Mouse (Mus musculus) lung, embryonic 14.5 days (tissue): Measurements from ENCODE around the gene Rhobtb1. TPM values are rescaled to one million over a fixed set of nuclear protein-coding genes. Genes with fewer than 3 reads are reported as not detected.

ENCODE experiments used
- ATAC-seq: fragments of 200-750 bp; cut with Nextera tagmentation; 2 replicates; pipeline ENCODE4 v1.8.0; 2017; ENCODE audit warnings: mild to moderate bottlenecking, moderate TSS enrichment, moderate library complexity; ENCODE audit not compliant: insufficient read depth
- DNase-seq: peaks from one replicate; pipeline ENCODE4 v3.0.0-alpha.2; 2015
- H3K27ac ChIP-seq: fragments of 300-500 bp; sonication (generic); 2 replicates; pipeline ENCODE4 v1.5.1; 2014; ENCODE audit warnings: low read depth, mild to moderate bottlenecking, moderate library complexity
- H3K27me3 ChIP-seq: fragments of 300-500 bp; sonication (generic); 2 replicates; pipeline ENCODE4 v1.6.1; 2014; ENCODE audit warnings: low read length, control low read depth; ENCODE audit not compliant: insufficient read depth
- H3K36me3 ChIP-seq: fragments of 300-500 bp; sonication (generic); 2 replicates; pipeline ENCODE4 v1.6.1; 2014; ENCODE audit warnings: control low read depth; ENCODE audit not compliant: insufficient read depth
- H3K4me1 ChIP-seq: fragments of 300-500 bp; sonication (generic); 2 replicates; pipeline ENCODE4 v1.6.1; 2014; ENCODE audit warnings: antibody characterized with exemption, control low read depth; ENCODE audit not compliant: insufficient read depth
- H3K4me2 ChIP-seq: fragments of 300-500 bp; sonication (generic); 2 replicates; pipeline ENCODE4 v1.6.1; 2014; ENCODE audit warnings: mild to moderate bottlenecking
- H3K4me3 ChIP-seq: fragments of 300-500 bp; sonication (generic); 2 replicates; pipeline ENCODE4 v1.5.1; 2014; ENCODE audit warnings: low read depth, low read length
- H3K9ac ChIP-seq: fragments of 300-500 bp; sonication (generic); 2 replicates; pipeline ENCODE4 v1.6.1; 2014
- H3K9me3 ChIP-seq: fragments of 300-500 bp; sonication (generic); 2 replicates; pipeline ENCODE4 v1.6.1; 2016; ENCODE audit warnings: low read depth, low read length, control low read depth
- CTCF ChIP-seq: IDR thresholded peaks from 2 replicates; pipeline ENCODE4 v1.5.1; 2016; ENCODE audit warnings: antibody characterized with exemption, low read depth
- WGBS: fragments of 180-500 bp; shearing (Covaris S2); extraction: QIAGEN DNeasy Blood & Tissue Kit; methylation state at CpG from one replicate; pipeline ENCODE4 v1.1.7; 2014; 5-methylcytosine and 5-hydroxymethylcytosine counted together
- polyA plus RNA-seq: library from polyadenylated mRNA; unstranded; fragments of >200 nt; fragmentation: Nextera tagmentation; extraction: Ambion mirVana; gene quantifications from 2 replicates; pipeline ENCODE4 v1.2.1, GENCODE M21; 2014

Gene Rhobtb1
- polyA plus RNA-seq, 1 experiment from 2014 or later: 19.4 TPM

- WGBS: 25% methylated on average over 5 of the region's 5 CpGs
- DNase-seq (peak; percentile 92), ATAC-seq (no peak; the same call in 1 of the 2 replicates)
- TF ChIP-seq CTCF: peak; percentile 96
- no peaks in the 10 kb centered on the region for H3K4me1 ChIP-seq
- no peak overlapping the region for H3K4me3 ChIP-seq
- no peak overlapping the region for H3K27ac ChIP-seq
- H3K4me2 ChIP-seq: no peak overlapping the region
- H3K36me3 ChIP-seq: no peaks in the 10 kb centered on the region
- no peaks in the 10 kb centered on the region for H3K9me3 ChIP-seq
- H3K27me3 ChIP-seq: no peaks in the 10 kb centered on the region
- no peak overlapping the region for H3K9ac ChIP-seq
These were observed 155.8 kb downstream of the Rhobtb1 start for GRCm38 (mm10) chr10:69307067-69307466.

- H3K27me3 ChIP-seq: no peaks in the 10 kb centered on the region
- no peak overlapping the region for H3K4me3 ChIP-seq
- H3K9me3 ChIP-seq: no peaks in the 10 kb centered on the region
- no peak overlapping the region for H3K4me2 ChIP-seq
- ATAC-seq (no peak), DNase-seq (peak; percentile 14)
- H3K9ac ChIP-seq: no peak overlapping the region
- no peaks in the 10 kb centered on the region for H3K36me3 ChIP-seq
- TF ChIP-seq CTCF: no peak
- 43% methylated on average over 5 of the region's 5 CpGs for WGBS
- no peak overlapping the region for H3K27ac ChIP-seq
- H3K4me1 ChIP-seq: no peaks in the 10 kb centered on the region
These were observed 157.9 kb downstream of the Rhobtb1 start for GRCm38 (mm10) chr10:69309109-69309508.

GRCm38 (mm10) chr10:69311867-69312266, 160.6 kb downstream of the Rhobtb1 start:
- Histone ChIP-seq H3K4me1 (no peaks in the 10 kb centered on the region), H3K36me3 (no peaks in the 10 kb centered on the region), H3K9ac (no peak overlapping the region), H3K27ac (no peak overlapping the region), H3K27me3 (no peaks in the 10 kb centered on the region), H3K9me3 (no peaks in the 10 kb centered on the region), H3K4me3 (no peak overlapping the region), H3K4me2 (no peak overlapping the region)
- ATAC-seq (no peak), DNase-seq (peak; percentile 8)
- 75% methylated on average over 16 of the region's 16 CpGs for WGBS
- TF ChIP-seq CTCF: no peak

- no peaks in the 10 kb centered on the region for H3K36me3 ChIP-seq
- H3K27me3 ChIP-seq: no peaks in the 10 kb centered on the region
- DNase-seq (no peak), ATAC-seq (no peak)
- H3K9me3 ChIP-seq: peaks cover 7% of the 10 kb centered on the region; the same call in 1 of the 2 replicates
- no peaks in the 10 kb centered on the region for H3K4me1 ChIP-seq
- no peak overlapping the region for H3K27ac ChIP-seq
- WGBS: 62% methylated on average over 8 of the region's 8 CpGs
- H3K9ac ChIP-seq: no peak overlapping the region
- no peak for TF ChIP-seq CTCF
- H3K4me3 ChIP-seq: no peak overlapping the region
- no peak overlapping the region for H3K4me2 ChIP-seq
These were observed 162.7 kb downstream of the Rhobtb1 start for GRCm38 (mm10) chr10:69313944-69314343.

- Histone ChIP-seq H3K4me3 (no peak overlapping the region), H3K4me2 (no peak overlapping the region), H3K27me3 (no peaks in the 10 kb centered on the region), H3K9me3 (peaks cover 8% of the 10 kb centered on the region; the same call in 1 of the 2 replicates), H3K4me1 (no peaks in the 10 kb centered on the region), H3K27ac (no peak overlapping the region), H3K36me3 (no peaks in the 10 kb centered on the region), H3K9ac (no peak overlapping the region)
- DNase-seq (no peak), ATAC-seq (no peak)
- 85% methylated on average over 11 of the region's 11 CpGs for WGBS
- TF ChIP-seq CTCF: no peak
These were observed 167.3 kb downstream of the Rhobtb1 start for GRCm38 (mm10) chr10:69318514-69318913.

GRCm38 (mm10) chr10:69320667-69321518, 169.7 kb downstream of the Rhobtb1 start:
- peaks cover 8% of the 10 kb centered on the region; the same call in 1 of the 2 replicates for H3K9me3 ChIP-seq
- H3K27ac ChIP-seq: no peak overlapping the region
- H3K4me1 ChIP-seq: no peaks in the 10 kb centered on the region
- WGBS: 41% methylated on average over 21 of the region's 21 CpGs
- peak overlapping the region; percentile 55 for H3K4me2 ChIP-seq
- H3K27me3 ChIP-seq: no peaks in the 10 kb centered on the region
- no peak overlapping the region for H3K9ac ChIP-seq
- ATAC-seq (peak; percentile 91), DNase-seq (peak; percentile 97)
- peak; percentile 97 for TF ChIP-seq CTCF
- peak overlapping the region; percentile 17 for H3K4me3 ChIP-seq
- no peaks in the 10 kb centered on the region for H3K36me3 ChIP-seq

GRCm38 (mm10) chr10:69321519-69322035, 170.3 kb downstream of the Rhobtb1 start:
- Histone ChIP-seq H3K9ac (no peak overlapping the region), H3K4me2 (peak overlapping the region; percentile 55), H3K9me3 (peaks cover 8% of the 10 kb centered on the region; the same call in 1 of the 2 replicates), H3K27me3 (no peaks in the 10 kb centered on the region), H3K27ac (no peak overlapping the region), H3K36me3 (no peaks in the 10 kb centered on the region), H3K4me3 (peak overlapping the region; percentile 17), H3K4me1 (no peaks in the 10 kb centered on the region)
- no peak for TF ChIP-seq CTCF
- peak; percentile 71 for ATAC-seq
- peak; percentile 52 for DNase-seq
- 37% methylated on average over 15 of the region's 15 CpGs for whole genome bisulfite sequencing
